Mouse (Mus musculus): ENCODE data around the gene Rnf5. TPM values are rescaled to one million over a fixed set of nuclear protein-coding genes. Genes with fewer than 3 reads are reported as not detected.

Rnf5 gene
- polyA plus RNA-seq, 1 experiment from 2014 or later, result 197 TPM

Other genes starting within 250 kb of the Rnf5 start
- gene Btnl2, start 248.9 kb downstream of the Rnf5 start, polyA plus RNA-seq (2015; fragmentation: Nextera tagmentation; extraction: Ambion mirVana), result 10.6 and 16.0 TPM in 2 replicates
- 30.2 and 43.2 TPM in 2 replicates for gene Btnl1, start 226.6 kb downstream of the Rnf5 start, polyA plus RNA-seq (2015; fragmentation: Nextera tagmentation; extraction: Ambion mirVana)
- 0.81 and 1.2 TPM in 2 replicates for gene BC051142, start 204.9 kb downstream of the Rnf5 start, polyA plus RNA-seq (2015; fragmentation: Nextera tagmentation; extraction: Ambion mirVana)
- gene Btnl4, start 126.4 kb downstream of the Rnf5 start, polyA plus RNA-seq (2015; fragmentation: Nextera tagmentation; extraction: Ambion mirVana), result 18.1 and 22.3 TPM in 2 replicates
- 30.9 and 41.7 TPM in 2 replicates for gene Btnl6, start 86.3 kb downstream of the Rnf5 start, polyA plus RNA-seq (2015; fragmentation: Nextera tagmentation; extraction: Ambion mirVana)
- 2.5 and 3.8 TPM in 2 replicates for gene Notch4, start 39.4 kb downstream of the Rnf5 start, polyA plus RNA-seq (2015; fragmentation: Nextera tagmentation; extraction: Ambion mirVana)
- gene Gpsm3, start 13.9 kb downstream of the Rnf5 start, polyA plus RNA-seq (2015; fragmentation: Nextera tagmentation; extraction: Ambion mirVana), result 12.0 and 12.5 TPM in 2 replicates
- 5.6 and 6.9 TPM in 2 replicates for gene Pbx2, start 12.4 kb downstream of the Rnf5 start, polyA plus RNA-seq (2015; fragmentation: Nextera tagmentation; extraction: Ambion mirVana)
- 2.3 and 2.4 TPM in 2 replicates for gene Ager, start 5.8 kb downstream of the Rnf5 start, polyA plus RNA-seq (2015; fragmentation: Nextera tagmentation; extraction: Ambion mirVana)
- 61.8 and 67.9 TPM in 2 replicates for gene Agpat1, start 572 bp upstream of the Rnf5 start, polyA plus RNA-seq (2015; fragmentation: Nextera tagmentation; extraction: Ambion mirVana)
- 4.0 and 4.6 TPM in 2 replicates for gene Egfl8, start 12.3 kb upstream of the Rnf5 start, polyA plus RNA-seq (2015; fragmentation: Nextera tagmentation; extraction: Ambion mirVana)
- 32.3 and 32.9 TPM in 2 replicates for gene Ppt2, start 24.8 kb upstream of the Rnf5 start, polyA plus RNA-seq (2015; fragmentation: Nextera tagmentation; extraction: Ambion mirVana)
- 0.32 and 0.47 TPM in 2 replicates for gene Prrt1, start 25.8 kb upstream of the Rnf5 start, polyA plus RNA-seq (2015; fragmentation: Nextera tagmentation; extraction: Ambion mirVana)
- 10.2 and 14.4 TPM in 2 replicates for gene Fkbpl, start 41.1 kb upstream of the Rnf5 start, polyA plus RNA-seq (2015; fragmentation: Nextera tagmentation; extraction: Ambion mirVana)
- 66.3 and 69.1 TPM in 2 replicates for gene Atf6b, start 43.5 kb upstream of the Rnf5 start, polyA plus RNA-seq (2015; fragmentation: Nextera tagmentation; extraction: Ambion mirVana)
- 1.1 TPM in 2 replicates for gene Tnxb, start 66.8 kb upstream of the Rnf5 start, polyA plus RNA-seq (2015; fragmentation: Nextera tagmentation; extraction: Ambion mirVana)
- 0.83 and 0.92 TPM in 2 replicates for gene C4b, start 140.2 kb upstream of the Rnf5 start, polyA plus RNA-seq (2015; fragmentation: Nextera tagmentation; extraction: Ambion mirVana)
- 0.06 and 15.4 TPM in 2 replicates for gene Cyp21a1, start 200.9 kb upstream of the Rnf5 start, polyA plus RNA-seq (2015; fragmentation: Nextera tagmentation; extraction: Ambion mirVana)
- 24.0 and 26.5 TPM in 2 replicates for gene Stk19, start 233.3 kb upstream of the Rnf5 start, polyA plus RNA-seq (2015; fragmentation: Nextera tagmentation; extraction: Ambion mirVana)
- gene Dxo, start 233.3 kb upstream of the Rnf5 start, polyA plus RNA-seq (2015; fragmentation: Nextera tagmentation; extraction: Ambion mirVana), result 53.6 and 59.0 TPM in 2 replicates
- 39.2 and 44.9 TPM in 2 replicates for gene Skiv2l, start 246.5 kb upstream of the Rnf5 start, polyA plus RNA-seq (2015; fragmentation: Nextera tagmentation; extraction: Ambion mirVana)
- gene Nelfe, start 246.7 kb upstream of the Rnf5 start, polyA plus RNA-seq (2015; fragmentation: Nextera tagmentation; extraction: Ambion mirVana), result 104 TPM in 2 replicates